Mouse (Mus musculus): ENCODE results near the gene Mrps27.
A peak's percentile ranks its signal among the peaks of the same experiment; 100 is the strongest.

Gene Mrps27

GRCm38 (mm10) chr13:99391417-99391816, 46.8 kb downstream of the Mrps27 start:
- no peak for DNase-seq

DNA sequence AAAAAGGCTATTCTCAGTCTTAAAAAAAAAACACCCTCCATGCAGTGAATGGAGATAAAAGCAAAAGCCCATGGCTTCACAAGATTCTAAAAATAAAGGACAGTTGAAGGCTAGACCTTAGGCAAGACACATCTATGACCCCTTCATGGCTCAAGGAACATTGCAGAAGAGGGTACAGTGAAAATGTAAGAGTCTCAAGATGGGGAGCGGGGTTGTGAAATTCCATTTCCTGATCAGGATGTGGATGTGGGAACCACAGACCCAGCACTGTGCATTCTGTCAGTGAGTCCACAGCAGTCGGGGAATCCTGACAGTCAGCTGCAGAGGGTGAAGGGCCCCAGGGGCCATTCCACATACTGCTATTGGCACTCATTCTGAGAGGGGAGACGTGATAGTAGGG, 48.5 kb downstream of the Mrps27 start:
- DNase-seq: no peak

DNA sequence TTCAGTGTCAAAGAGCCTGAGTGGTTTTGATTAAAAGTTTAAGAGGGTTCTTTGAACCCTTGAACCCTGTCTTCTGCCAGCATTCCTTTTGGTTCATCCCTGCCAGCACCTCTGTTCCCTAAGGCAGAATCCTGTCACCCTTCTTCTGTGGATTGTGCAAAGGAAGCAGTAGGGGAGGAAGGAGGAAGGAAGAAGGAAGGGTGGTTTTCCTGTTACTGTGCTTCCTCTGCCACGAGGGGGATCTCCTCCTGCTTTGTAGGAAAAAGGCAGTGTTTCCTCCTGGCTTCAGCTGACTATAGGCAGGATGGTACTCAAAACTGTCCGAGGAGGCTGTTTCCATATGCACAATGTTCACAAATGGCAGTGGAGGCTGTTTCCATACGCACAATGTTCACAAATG, 50.1 kb downstream of the Mrps27 start:
- no peak for DNase-seq

DNA sequence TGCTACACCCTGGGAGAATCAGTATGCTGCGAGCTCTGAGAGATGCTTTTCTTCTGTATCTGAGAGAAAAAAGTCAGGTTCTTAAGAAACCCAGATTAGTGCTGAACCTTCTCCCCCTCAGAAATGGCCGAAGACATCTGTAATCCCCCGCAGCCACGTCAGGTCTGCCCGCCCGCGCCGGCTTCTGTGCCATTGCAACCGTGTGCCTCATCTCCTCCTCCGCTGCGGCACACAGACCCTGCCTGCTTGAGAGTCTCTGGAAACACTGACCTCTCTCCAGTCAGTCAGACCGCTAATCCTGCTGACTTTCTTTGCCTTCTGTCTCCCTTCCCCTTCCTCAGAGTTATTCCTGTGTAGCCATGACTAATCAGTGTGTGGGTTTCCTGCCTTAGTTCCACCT, 50.9 kb downstream of the Mrps27 start:
- no peak for DNase-seq

DNA sequence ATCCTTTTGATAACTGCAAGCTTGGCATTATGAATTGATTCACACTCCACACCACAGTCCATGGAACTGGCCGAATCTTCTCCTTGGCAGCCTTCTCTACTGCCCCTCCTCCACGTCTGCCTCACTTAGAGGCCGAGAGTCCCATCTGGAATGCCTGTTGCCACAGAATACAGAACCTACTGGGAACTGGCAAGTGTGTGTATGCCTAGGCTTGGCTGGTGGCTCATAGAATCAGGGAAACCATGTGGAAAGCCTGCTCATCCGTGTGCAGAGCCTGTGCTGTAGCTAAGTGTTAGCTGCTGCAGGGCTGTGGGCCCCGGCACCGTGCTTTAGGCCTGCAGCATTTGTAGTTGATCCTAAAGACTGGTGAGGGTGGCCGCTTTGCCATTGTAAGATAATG, 52.6 kb downstream of the Mrps27 start:
- DNase-seq: no peak

GRCm38 (mm10) chr13:99398149-99398701, 53.6 kb downstream of the Mrps27 start:
- DNase-seq: peak; percentile 38

GRCm38 (mm10) chr13:99399373-99399772, 54.8 kb downstream of the Mrps27 start:
- no peak for DNase-seq

DNA sequence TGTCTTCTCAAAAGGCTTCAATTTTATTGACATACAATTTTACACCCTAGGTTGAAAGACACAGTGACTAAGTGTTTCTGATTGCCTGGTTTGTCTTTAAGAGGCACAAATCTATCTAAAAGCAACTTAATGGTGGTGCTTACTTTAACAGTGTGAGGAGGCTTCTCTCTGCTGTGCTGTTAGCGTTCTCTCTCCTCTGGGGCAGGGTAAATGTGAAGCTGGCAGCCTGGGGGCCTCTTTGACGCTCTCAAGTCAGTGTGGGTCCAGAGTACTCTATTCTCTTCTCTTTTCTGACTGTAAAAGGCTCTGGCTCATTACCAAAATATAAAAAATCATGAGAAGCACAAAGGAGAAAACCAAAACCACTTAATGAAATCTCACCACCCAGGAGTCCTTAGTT, 64.6 kb downstream of the Mrps27 start:
- DNase-seq: no peak

- no peak for DNase-seq
Measured at GRCm38 (mm10) chr13:99410611-99411515, 66.3 kb downstream of the Mrps27 start.

DNA sequence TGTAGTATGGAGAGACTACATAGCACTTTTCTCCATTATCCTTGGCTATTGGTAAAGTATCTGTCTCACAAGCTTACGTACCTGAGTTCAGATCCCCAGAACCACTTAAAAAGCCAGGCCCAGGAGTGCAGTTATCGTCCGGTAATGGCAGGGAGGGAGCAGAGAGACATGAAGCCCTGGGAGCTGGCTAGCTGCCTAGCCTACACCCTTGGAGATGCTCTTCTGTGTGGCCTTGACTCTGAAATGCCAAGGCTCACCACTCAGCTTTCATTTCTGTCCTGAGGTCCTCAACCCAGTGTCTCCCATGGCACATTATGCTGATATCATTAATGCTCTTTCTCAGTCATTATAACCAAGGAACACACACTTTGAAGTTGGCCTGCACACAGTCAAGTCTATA, 67.2 kb downstream of the Mrps27 start:
- DNase-seq: no peak

DNA sequence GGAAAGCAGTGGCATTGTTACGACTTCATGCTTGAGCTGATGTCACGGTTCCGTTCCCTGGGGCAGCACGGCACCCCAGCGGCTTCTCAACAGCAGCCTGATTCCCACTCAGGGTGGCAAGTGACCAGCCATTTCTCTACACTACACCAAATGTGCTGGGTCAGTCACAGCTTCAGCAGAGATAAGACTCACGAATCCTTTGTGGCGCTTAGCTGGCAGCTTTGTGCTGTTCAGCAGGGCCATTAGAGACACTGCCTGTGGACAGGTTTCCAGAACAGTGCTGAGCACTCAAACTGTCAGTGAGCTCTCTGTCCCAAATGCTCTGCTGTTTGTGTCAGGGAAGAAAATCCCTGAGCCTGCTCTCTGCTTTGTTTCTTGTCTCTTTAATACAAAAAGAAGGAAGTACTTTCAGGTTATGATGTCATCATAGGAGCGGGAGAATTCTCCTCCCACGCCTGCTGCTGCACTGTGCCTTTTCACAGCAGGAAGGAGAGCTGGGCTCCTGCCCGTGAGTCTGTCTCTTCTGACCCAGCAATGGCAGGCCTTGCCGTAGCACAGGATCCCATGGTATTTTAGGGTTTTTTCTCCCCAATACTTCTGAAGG, 68.0 kb downstream of the Mrps27 start:
- DNase-seq: peak; percentile 27

- no peak for DNase-seq
Measured at GRCm38 (mm10) chr13:99413481-99414351, 69.1 kb downstream of the Mrps27 start.

DNA sequence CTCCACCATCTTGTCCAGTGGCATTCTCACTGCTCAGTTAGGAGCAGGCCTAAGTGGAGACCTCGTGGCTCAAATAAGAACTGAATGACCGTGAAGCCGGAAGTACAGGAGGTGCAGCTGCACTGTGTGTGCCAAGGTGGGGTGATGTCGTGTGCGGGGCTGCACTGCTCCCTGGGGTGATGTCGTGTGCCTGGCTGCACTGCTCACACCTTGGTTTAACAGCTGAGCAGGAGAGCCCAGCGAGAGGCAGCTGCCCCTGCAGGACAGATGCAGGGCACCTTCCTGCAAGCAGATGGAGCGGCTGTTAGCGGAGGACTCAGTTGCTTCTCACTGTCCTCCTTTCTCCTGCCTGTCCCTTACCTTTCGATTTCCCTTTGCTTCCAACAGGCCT, 69.8 kb downstream of the Mrps27 start:
- DNase-seq: no peak

- DNase-seq: no peak
Measured at GRCm38 (mm10) chr13:99416601-99417000, 72.0 kb downstream of the Mrps27 start.

- DNase-seq: no peak
Measured at GRCm38 (mm10) chr13:99423581-99423980, 79.0 kb downstream of the Mrps27 start.

GRCm38 (mm10) chr13:99433068-99434008, 88.8 kb downstream of the Mrps27 start:
- no peak for DNase-seq

DNA sequence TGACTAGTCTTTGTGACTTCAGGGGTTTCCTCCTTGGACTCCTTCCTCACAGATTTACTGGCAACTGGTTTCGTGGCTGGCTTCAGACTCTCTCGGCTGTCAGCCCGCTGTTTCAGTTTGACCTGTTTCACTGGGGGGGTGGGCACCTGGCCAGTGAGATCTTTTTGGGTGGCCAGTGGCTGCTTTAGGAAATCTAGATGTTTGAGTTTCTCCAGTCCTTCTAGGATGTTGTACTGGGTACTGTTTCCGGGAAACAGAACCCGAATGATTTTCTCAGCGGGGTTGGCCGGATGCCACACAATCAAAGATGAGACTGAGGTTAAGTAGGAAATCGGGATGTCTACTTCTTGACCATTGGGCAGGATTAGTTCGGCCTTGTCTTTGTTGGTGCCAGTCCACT, 89.9 kb downstream of the Mrps27 start:
- no peak for DNase-seq

GRCm38 (mm10) chr13:99437051-99437450, 92.5 kb downstream of the Mrps27 start:
- no peak for DNase-seq

DNA sequence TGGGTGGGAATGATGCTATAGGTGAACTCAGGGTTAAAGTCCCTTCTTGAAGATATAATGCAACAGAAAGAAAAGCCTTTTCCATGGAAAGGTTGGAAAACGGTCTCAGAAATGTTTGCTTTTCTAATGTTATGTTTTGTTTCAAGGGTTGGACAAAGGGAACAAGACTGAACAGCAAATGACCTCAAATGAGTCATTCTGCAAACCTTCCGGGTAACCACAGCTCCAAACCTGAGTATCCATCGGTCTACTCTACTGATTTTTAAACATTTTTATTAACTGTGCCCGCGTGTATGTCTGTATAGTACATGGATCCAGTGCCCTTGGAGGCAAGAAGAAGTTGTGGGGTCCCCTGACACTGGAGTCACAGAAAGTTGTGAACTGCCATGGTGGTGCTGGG, 94.8 kb downstream of the Mrps27 start:
- DNase-seq: no peak

DNA sequence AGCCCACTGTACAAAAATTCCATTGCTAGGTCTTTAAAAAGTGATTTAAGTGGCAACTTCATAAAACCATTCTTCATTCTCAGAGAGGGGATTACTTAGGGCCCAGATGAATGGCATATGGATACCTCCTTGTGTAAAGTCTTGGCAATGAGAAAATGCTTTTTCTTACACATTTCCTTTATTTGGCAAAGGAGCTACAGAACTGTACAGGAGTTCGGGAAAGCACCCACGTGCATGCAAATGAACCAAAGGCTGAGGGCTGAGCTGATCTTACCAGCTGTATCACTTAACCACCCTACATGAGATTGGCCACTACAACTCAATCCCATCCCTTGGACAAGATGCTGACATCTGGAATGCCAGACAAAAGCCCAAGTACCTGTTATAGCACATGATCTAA, 95.6 kb downstream of the Mrps27 start:
- no peak for DNase-seq

GRCm38 (mm10) chr13:99441700-99442433, 97.3 kb downstream of the Mrps27 start:
- DNase-seq: no peak

Data from kidney, adult 18-20 months (tissue).